Mouse (Mus musculus) liver, adult 2 months (tissue): ENCODE measurements around the gene Serpina16. TPM values are rescaled to one million over a fixed set of nuclear protein-coding genes. Genes with fewer than 3 reads are reported as not detected.

Experiments used
- DNase-seq: peaks from one replicate; pipeline ENCODE4 v3.0.0-alpha.2; 2011; ENCODE audit warnings: low read depth, low spot score; ENCODE audit errors: extremely low read depth
- H3K27ac ChIP-seq: fragments of 200-500 bp; replicated peaks from 2 replicates; pipeline ENCODE4 v1.5.1; 2012; ENCODE audit warnings: low read depth, mild to moderate bottlenecking, control low read depth, inconsistent platforms, low read length; ENCODE audit not compliant: insufficient read depth
- H3K27me3 ChIP-seq: fragments of 200-500 bp; 2 replicates; pipeline ENCODE4 v1.6.1; 2012; ENCODE audit warnings: mild to moderate bottlenecking, moderate library complexity, low read length, inconsistent platforms; ENCODE audit not compliant: control insufficient read depth, insufficient read depth
- H3K36me3 ChIP-seq: fragments of 200-500 bp; 2 replicates; pipeline ENCODE4 v1.6.1; 2012; ENCODE audit warnings: low read length, inconsistent platforms; ENCODE audit not compliant: control insufficient read depth, insufficient read depth
- H3K4me1 ChIP-seq: fragments of 200-500 bp; 2 replicates; pipeline ENCODE4 v1.6.1; 2011; ENCODE audit warnings: low read length; ENCODE audit not compliant: control insufficient read depth, insufficient read depth
- H3K4me3 ChIP-seq: fragments of 200-500 bp; 2 replicates; pipeline ENCODE4 v1.5.1; 2011; ENCODE audit warnings: low read depth, mild to moderate bottlenecking, control low read depth, low read length, moderate library complexity; ENCODE audit not compliant: insufficient read depth
- H3K79me2 ChIP-seq: fragments of 200-500 bp; 2 replicates; pipeline ENCODE4 v1.6.1; 2012; ENCODE audit warnings: inconsistent platforms, mild to moderate bottlenecking, low read length, moderate library complexity; ENCODE audit not compliant: control insufficient read depth, insufficient read depth
- H3K9ac ChIP-seq: fragments of 200-500 bp; 2 replicates; pipeline ENCODE4 v1.6.1; 2012; ENCODE audit warnings: low read depth, mild to moderate bottlenecking, control low read depth, inconsistent platforms, low read length
- CTCF ChIP-seq: fragments of 200-500 bp; IDR thresholded peaks from 2 replicates; pipeline ENCODE4 v1.5.1; 2011; ENCODE audit warnings: low read depth, low read length, control low read depth
- POLR2A ChIP-seq: fragments of 200-500 bp; IDR thresholded peaks from 2 replicates; pipeline ENCODE4 v1.6.1; 2011; ENCODE audit warnings: low read length, control low read depth; ENCODE audit not compliant: insufficient read depth; ENCODE audit errors: extremely low read depth
- WGBS: fragments of 180-500 bp; shearing (Covaris S2); methylation state at CpG from one replicate; pipeline ENCODE4 v1.1.7; 2018; 5-methylcytosine and 5-hydroxymethylcytosine counted together
- polyA plus RNA-seq: library from polyadenylated mRNA; depleted of rRNA; stranded (reverse); fragments of >200 nt; gene quantifications from 2 replicates; pipeline ENCODE4 v1.2.3, GENCODE M21; 2012
- total RNA-seq: library from RNA; depleted of rRNA; stranded (reverse); fragments of >200 nt; gene quantifications from 2 replicates; pipeline ENCODE4 v1.2.3, GENCODE M21; 2014

Serpina16 gene
- total and polyA plus RNA-seq, 2 experiments = not detected

- Histone ChIP-seq H3K4me1 (peaks cover 38% of the 10 kb centered on the region), H3K27me3 (no peaks in the 10 kb centered on the region), H3K79me2 (no peaks in the 10 kb centered on the region), H3K27ac (peak within 1 kb of the TSS; percentile 89), H3K4me3 (peak within 1 kb of the TSS; percentile 55), H3K36me3 (peaks cover 19% of the 10 kb centered on the region), H3K9ac (peak within 1 kb of the TSS; percentile 73)
- TF ChIP-seq POLR2A (no peak), CTCF (no peak)
- peak; percentile 99 for DNase-seq
- 15% methylated on average over 9 of the region's 9 CpGs for WGBS
These were observed 18.9 kb downstream of the Serpina16 start, which contains the start of gene Serpina6 for GRCm38 (mm10) chr12:103656848-103657626. TSS of gene Serpina6 (minus strand) at chr12:103657212.

GRCm38 (mm10) chr12:103655123-103656044, 20.6 kb downstream of the Serpina16 start:
- peak; percentile 91 for DNase-seq
- Histone ChIP-seq H3K9ac (peak overlapping the region; percentile 73), H3K27me3 (no peaks in the 10 kb centered on the region), H3K4me3 (peak overlapping the region; percentile 55), H3K79me2 (no peaks in the 10 kb centered on the region), H3K27ac (peak overlapping the region; percentile 89), H3K4me1 (peaks cover 30% of the 10 kb centered on the region), H3K36me3 (peaks cover 36% of the 10 kb centered on the region)
- no peak for TF ChIP-seq POLR2A
- no peak for TF ChIP-seq CTCF
- 24% methylated on average over 7 of the region's 7 CpGs for WGBS

GRCm38 (mm10) chr12:103653836-103654235, 22.1 kb downstream of the Serpina16 start:
- Histone ChIP-seq H3K79me2 (no peaks in the 10 kb centered on the region), H3K36me3 (peaks cover 47% of the 10 kb centered on the region), H3K9ac (no peak overlapping the region), H3K27me3 (no peaks in the 10 kb centered on the region), H3K4me1 (peaks cover 19% of the 10 kb centered on the region), H3K27ac (no peak overlapping the region), H3K4me3 (no peak overlapping the region)
- DNase-seq = no peak
- 89% methylated on average over 2 of the region's 2 CpGs for WGBS
- TF ChIP-seq POLR2A (no peak), CTCF (no peak)

- H3K36me3 ChIP-seq = peaks cover 44% of the 10 kb centered on the region
- no peak overlapping the region for H3K4me3 ChIP-seq
- H3K79me2 ChIP-seq = no peaks in the 10 kb centered on the region
- H3K9ac ChIP-seq = no peak overlapping the region
- DNase-seq = no peak
- H3K27me3 ChIP-seq = no peaks in the 10 kb centered on the region
- peaks cover 1% of the 10 kb centered on the region; the same call in 1 of the 2 replicates for H3K4me1 ChIP-seq
- no peak overlapping the region for H3K27ac ChIP-seq
- no peak for TF ChIP-seq POLR2A
- no peak for TF ChIP-seq CTCF
- 54% methylated on average over 2 of the region's 2 CpGs for WGBS
These were observed 29.6 kb downstream of the Serpina16 start for GRCm38 (mm10) chr12:103646314-103646713.

- Histone ChIP-seq H3K4me3 (no peak overlapping the region), H3K79me2 (no peaks in the 10 kb centered on the region), H3K9ac (no peak overlapping the region), H3K27ac (no peak overlapping the region), H3K4me1 (peaks cover 1% of the 10 kb centered on the region; the same call in 1 of the 2 replicates), H3K27me3 (no peaks in the 10 kb centered on the region), H3K36me3 (peaks cover 29% of the 10 kb centered on the region)
- TF ChIP-seq CTCF = no peak
- TF ChIP-seq POLR2A = no peak
- WGBS = 12% methylated on average over 5 of the region's 5 CpGs
- DNase-seq = no peak
These were observed 31.3 kb downstream of the Serpina16 start for GRCm38 (mm10) chr12:103644601-103645000.
